Mouse (Mus musculus): ENCODE results near the gene Xbp1. TPM values are rescaled to one million over a fixed set of nuclear protein-coding genes. Genes with fewer than 3 reads are reported as not detected.
"Not testable (repeated sequence)": the region's sequence is repeated elsewhere in the genome, so short reads cannot be mapped to it uniquely, and the experiment has no call there.

The Xbp1 gene
- polyA plus RNA-seq, 1 experiment from 2014 or later, result 164 TPM

- not testable (repeated sequence) for H3K36me3 ChIP-seq (ENCODE audit: control insufficient read depth, insufficient read depth, low read length); ATAC-seq (ENCODE audit: insufficient number of reproducible peaks, insufficient read depth, low FRiP score, low read depth); H3K27ac ChIP-seq (ENCODE audit: low read length); H3K9ac ChIP-seq (replicated peaks; ENCODE audit: low read depth, low read length); H3K4me3 ChIP-seq (ENCODE audit: low read depth, low read length); H3K4me1 ChIP-seq (ENCODE audit: control insufficient read depth, insufficient read depth, low read length); H3K9me3 ChIP-seq (ENCODE audit: control insufficient read depth, low read depth, low read length); H3K27me3 ChIP-seq (ENCODE audit: control insufficient read depth, insufficient read depth, low read length); H3K4me2 ChIP-seq (replicated peaks; ENCODE audit: low read depth, low read length)
- WGBS, result 88% methylated on average over 10 of the region's 10 CpGs
These were observed 31.0 kb upstream of the Xbp1 start for GRCm38 (mm10) chr11:5489433-5489832.

- H3K36me3 ChIP-seq (ENCODE audit: control insufficient read depth, insufficient read depth, low read length), result no peaks in the 10 kb centered on the region
- no peak overlapping the region for H3K27ac ChIP-seq (ENCODE audit: low read length)
- no peaks in the 10 kb centered on the region for H3K4me1 ChIP-seq (ENCODE audit: control insufficient read depth, insufficient read depth, low read length)
- no peak overlapping the region for H3K9ac ChIP-seq (replicated peaks; ENCODE audit: low read depth, low read length)
- 0 out of 2 replicates have a peak, but pooled peaks have one; percentile 28 for ATAC-seq (ENCODE audit: insufficient number of reproducible peaks, insufficient read depth, low FRiP score, low read depth)
- 69% methylated on average over 10 of the region's 10 CpGs for WGBS
- no peaks in the 10 kb centered on the region for H3K9me3 ChIP-seq (ENCODE audit: control insufficient read depth, low read depth, low read length)
- H3K4me3 ChIP-seq (ENCODE audit: low read depth, low read length), result no peak overlapping the region
- no peaks in the 10 kb centered on the region for H3K27me3 ChIP-seq (ENCODE audit: control insufficient read depth, insufficient read depth, low read length)
- no peak overlapping the region for H3K4me2 ChIP-seq (replicated peaks; ENCODE audit: low read depth, low read length)
These were observed 29.3 kb upstream of the Xbp1 start for GRCm38 (mm10) chr11:5490989-5491656.

GRCm38 (mm10) chr11:5491912-5492311 is 28.5 kb upstream of the Xbp1 start:
- 24% methylated on average over 7 of the region's 7 CpGs for WGBS
- ATAC-seq (ENCODE audit: insufficient number of reproducible peaks, insufficient read depth, low FRiP score, low read depth), result no peak
- H3K27me3 ChIP-seq (ENCODE audit: control insufficient read depth, insufficient read depth, low read length), result no peaks in the 10 kb centered on the region

GRCm38 (mm10) chr11:5493869-5494268 is 26.6 kb upstream of the Xbp1 start:
- no peaks in the 10 kb centered on the region for H3K36me3 ChIP-seq (ENCODE audit: control insufficient read depth, insufficient read depth, low read length)
- no peak for ATAC-seq (ENCODE audit: insufficient number of reproducible peaks, insufficient read depth, low FRiP score, low read depth)
- H3K27me3 ChIP-seq (ENCODE audit: control insufficient read depth, insufficient read depth, low read length), result no peaks in the 10 kb centered on the region
- no peak overlapping the region for H3K4me2 ChIP-seq (replicated peaks; ENCODE audit: low read depth, low read length)
- H3K27ac ChIP-seq (ENCODE audit: low read length), result no peak overlapping the region
- H3K9me3 ChIP-seq (ENCODE audit: control insufficient read depth, low read depth, low read length), result no peaks in the 10 kb centered on the region
- H3K9ac ChIP-seq (replicated peaks; ENCODE audit: low read depth, low read length), result no peak overlapping the region
- H3K4me3 ChIP-seq (ENCODE audit: low read depth, low read length), result no peak overlapping the region
- no peaks in the 10 kb centered on the region for H3K4me1 ChIP-seq (ENCODE audit: control insufficient read depth, insufficient read depth, low read length)
- WGBS, result 47% methylated on average over 2 of the region's 2 CpGs

More at GRCm38 (mm10) chr11:5491912-5492311, 28.5 kb upstream of the Xbp1 start:
- Histone ChIP-seq H3K4me1 (ENCODE audit: control insufficient read depth, insufficient read depth, low read length) (no peaks in the 10 kb centered on the region), H3K36me3 (ENCODE audit: control insufficient read depth, insufficient read depth, low read length) (no peaks in the 10 kb centered on the region), H3K9me3 (ENCODE audit: control insufficient read depth, low read depth, low read length) (no peaks in the 10 kb centered on the region), H3K27ac (ENCODE audit: low read length) (no peak overlapping the region), H3K9ac (replicated peaks; ENCODE audit: low read depth, low read length) (no peak overlapping the region), H3K4me2 (replicated peaks; ENCODE audit: low read depth, low read length) (no peak overlapping the region), H3K4me3 (ENCODE audit: low read depth, low read length) (no peak overlapping the region)

- ATAC-seq (ENCODE audit: insufficient number of reproducible peaks, insufficient read depth, low FRiP score, low read depth), result no peak
These were observed 25.1 kb upstream of the Xbp1 start for GRCm38 (mm10) chr11:5495286-5495832.

GRCm38 (mm10) chr11:5495906-5496305 is 24.6 kb upstream of the Xbp1 start:
- Histone ChIP-seq H3K36me3 (ENCODE audit: control insufficient read depth, insufficient read depth, low read length) (no peaks in the 10 kb centered on the region), H3K4me2 (replicated peaks; ENCODE audit: low read depth, low read length) (no peak overlapping the region), H3K27ac (ENCODE audit: low read length) (no peak overlapping the region), H3K27me3 (ENCODE audit: control insufficient read depth, insufficient read depth, low read length) (no peaks in the 10 kb centered on the region), H3K4me3 (ENCODE audit: low read depth, low read length) (no peak overlapping the region), H3K4me1 (ENCODE audit: control insufficient read depth, insufficient read depth, low read length) (no peaks in the 10 kb centered on the region), H3K9ac (replicated peaks; ENCODE audit: low read depth, low read length) (no peak overlapping the region), H3K9me3 (ENCODE audit: control insufficient read depth, low read depth, low read length) (no peaks in the 10 kb centered on the region)
- WGBS, result 83% methylated on average over 5 of the region's 5 CpGs
- ATAC-seq (ENCODE audit: insufficient number of reproducible peaks, insufficient read depth, low FRiP score, low read depth), result no peak

More at GRCm38 (mm10) chr11:5495286-5495832, 25.1 kb upstream of the Xbp1 start:
- Histone ChIP-seq H3K9me3 (ENCODE audit: control insufficient read depth, low read depth, low read length) (no peaks in the 10 kb centered on the region), H3K4me1 (ENCODE audit: control insufficient read depth, insufficient read depth, low read length) (no peaks in the 10 kb centered on the region), H3K27ac (ENCODE audit: low read length) (no peak overlapping the region), H3K4me2 (replicated peaks; ENCODE audit: low read depth, low read length) (no peak overlapping the region), H3K9ac (replicated peaks; ENCODE audit: low read depth, low read length) (no peak overlapping the region), H3K27me3 (ENCODE audit: control insufficient read depth, insufficient read depth, low read length) (no peaks in the 10 kb centered on the region), H3K4me3 (ENCODE audit: low read depth, low read length) (no peak overlapping the region), H3K36me3 (ENCODE audit: control insufficient read depth, insufficient read depth, low read length) (no peaks in the 10 kb centered on the region)
- 74% methylated on average over 12 of the region's 12 CpGs for WGBS

- no peak overlapping the region for H3K4me2 ChIP-seq (replicated peaks; ENCODE audit: low read depth, low read length)
- no peak overlapping the region for H3K27ac ChIP-seq (ENCODE audit: low read length)
- no peaks in the 10 kb centered on the region for H3K27me3 ChIP-seq (ENCODE audit: control insufficient read depth, insufficient read depth, low read length)
- no peaks in the 10 kb centered on the region for H3K9me3 ChIP-seq (ENCODE audit: control insufficient read depth, low read depth, low read length)
- H3K4me1 ChIP-seq (ENCODE audit: control insufficient read depth, insufficient read depth, low read length), result no peaks in the 10 kb centered on the region
- ATAC-seq (ENCODE audit: insufficient number of reproducible peaks, insufficient read depth, low FRiP score, low read depth), result no peak
- 93% methylated on average over 13 of the region's 13 CpGs for WGBS
- H3K4me3 ChIP-seq (ENCODE audit: low read depth, low read length), result no peak overlapping the region
- no peak overlapping the region for H3K9ac ChIP-seq (replicated peaks; ENCODE audit: low read depth, low read length)
- H3K36me3 ChIP-seq (ENCODE audit: control insufficient read depth, insufficient read depth, low read length), result no peaks in the 10 kb centered on the region
These were observed 23.8 kb upstream of the Xbp1 start for GRCm38 (mm10) chr11:5496559-5497248.

- Histone ChIP-seq H3K4me2 (replicated peaks; ENCODE audit: low read depth, low read length) (no peak overlapping the region), H3K27me3 (ENCODE audit: control insufficient read depth, insufficient read depth, low read length) (no peaks in the 10 kb centered on the region), H3K4me1 (ENCODE audit: control insufficient read depth, insufficient read depth, low read length) (no peaks in the 10 kb centered on the region), H3K9me3 (ENCODE audit: control insufficient read depth, low read depth, low read length) (no peaks in the 10 kb centered on the region), H3K9ac (replicated peaks; ENCODE audit: low read depth, low read length) (no peak overlapping the region), H3K4me3 (ENCODE audit: low read depth, low read length) (no peak overlapping the region), H3K36me3 (ENCODE audit: control insufficient read depth, insufficient read depth, low read length) (no peaks in the 10 kb centered on the region), H3K27ac (ENCODE audit: low read length) (peak overlapping the region; percentile 75; the same call in 1 of the 2 replicates)
- 60% methylated on average over 9 of the region's 9 CpGs for WGBS
- ATAC-seq (ENCODE audit: insufficient number of reproducible peaks, insufficient read depth, low FRiP score, low read depth), result peak; percentile 72; the same call in 1 of the 2 replicates
These were observed 22.0 kb upstream of the Xbp1 start for GRCm38 (mm10) chr11:5498422-5498821.
